Mouse (Mus musculus) gastrocnemius, postnatal 14 days (tissue): ENCODE results near the gene Neurl1b. TPM values are rescaled to one million over a fixed set of nuclear protein-coding genes. Genes with fewer than 3 reads are reported as not detected.

Source experiments
- DNase-seq: peaks from one replicate; pipeline ENCODE4 v3.0.0; 2021; ENCODE audit warnings: mixed read lengths
- intact Hi-C: fragments of 180-260 bp; cut with DNase I; formaldehyde crosslinking; loops from one replicate; pipeline ENCODE4 v1.15.1; 2025; ENCODE audit warnings: low total_unique reads
- total RNA-seq, 2 experiments: library from RNA; stranded (reverse); gene quantifications; 2 replicates each; pipeline ENCODE4 v1.2.3; 2021

Gene Neurl1b
- total RNA-seq, 2 experiments from 2014 or later = 8.4 TPM

GRCm38 (mm10) chr17:26390666-26391065, 24.0 kb upstream of the Neurl1b start:
- intact Hi-C loops = no loop called here
- no peak for DNase-seq

GRCm38 (mm10) chr17:26392355-26392754, 22.3 kb upstream of the Neurl1b start:
- intact Hi-C loops = no loop called here
- no peak for DNase-seq

DNA sequence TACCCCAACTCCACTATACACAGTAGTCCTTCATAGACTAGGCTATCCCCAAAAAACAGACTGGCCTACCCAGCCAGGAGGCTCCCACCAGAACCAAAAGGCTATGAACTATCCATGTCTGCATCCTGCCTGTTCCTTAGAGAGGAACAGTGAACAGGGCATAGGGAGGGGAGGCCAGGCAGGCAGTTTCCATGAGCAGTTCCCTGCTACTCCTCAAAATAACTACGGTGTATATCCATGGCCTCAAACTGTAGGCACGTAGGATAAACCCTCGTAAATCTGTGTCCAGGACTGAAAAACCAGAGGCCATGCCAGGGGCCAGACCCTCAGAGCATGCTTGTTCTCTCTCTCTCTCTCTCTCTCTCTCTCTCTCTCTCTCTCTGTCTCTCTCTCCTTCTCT, 17.9 kb upstream of the Neurl1b start:
- DNase-seq = no peak
- intact Hi-C loops = no loop called here

DNA sequence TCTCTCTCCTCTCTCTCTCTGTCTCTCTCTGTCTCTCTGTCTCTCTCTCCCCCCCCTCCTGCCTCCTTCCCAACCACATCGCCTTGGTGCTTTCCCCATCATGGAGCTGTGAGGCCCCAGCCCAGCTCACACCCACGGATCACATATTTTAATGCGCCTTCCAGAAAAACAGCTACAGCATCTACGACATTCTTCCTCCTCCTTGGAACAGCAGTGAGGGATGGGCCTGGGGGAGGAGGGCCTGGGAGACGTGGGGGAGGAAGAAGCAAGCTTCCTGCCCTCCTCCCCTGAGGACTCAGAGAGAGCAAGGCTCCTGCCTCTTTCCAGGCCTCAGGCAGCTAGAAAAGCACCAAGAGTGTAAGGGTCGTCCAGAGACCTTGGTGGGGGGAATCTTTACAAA, 17.3 kb upstream of the Neurl1b start:
- intact Hi-C loops = no loop called here
- DNase-seq = peak; percentile 59

GRCm38 (mm10) chr17:26405340-26406100, 9.1 kb upstream of the Neurl1b start:
- no peak for DNase-seq
- intact Hi-C loops = no loop called here

DNA sequence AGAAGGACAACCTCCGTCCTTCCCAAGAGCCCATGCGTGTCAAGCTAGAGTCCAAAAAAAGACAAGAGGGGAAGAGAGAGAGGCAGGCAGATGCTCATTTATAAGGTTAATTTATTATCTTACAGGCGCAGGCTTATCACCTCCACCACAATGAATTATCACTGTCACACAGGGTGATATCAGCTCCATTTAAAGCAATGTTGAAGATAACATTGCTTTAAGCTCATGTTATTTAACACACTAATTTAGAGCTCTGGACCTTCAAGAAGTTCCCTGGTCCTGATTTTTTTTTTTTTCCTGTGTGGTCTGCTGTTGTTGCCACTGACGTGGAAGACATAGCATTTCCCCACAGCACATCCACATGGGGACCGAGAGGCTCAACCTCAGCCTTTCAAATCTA, 1.7 kb upstream of the Neurl1b start:
- no peak for DNase-seq
- intact Hi-C loops = no loop called here

GRCm38 (mm10) chr17:26414184-26414522, 476 bp upstream of the Neurl1b start:
- intact Hi-C loops = no loop called here
- DNase-seq = no peak

DNA sequence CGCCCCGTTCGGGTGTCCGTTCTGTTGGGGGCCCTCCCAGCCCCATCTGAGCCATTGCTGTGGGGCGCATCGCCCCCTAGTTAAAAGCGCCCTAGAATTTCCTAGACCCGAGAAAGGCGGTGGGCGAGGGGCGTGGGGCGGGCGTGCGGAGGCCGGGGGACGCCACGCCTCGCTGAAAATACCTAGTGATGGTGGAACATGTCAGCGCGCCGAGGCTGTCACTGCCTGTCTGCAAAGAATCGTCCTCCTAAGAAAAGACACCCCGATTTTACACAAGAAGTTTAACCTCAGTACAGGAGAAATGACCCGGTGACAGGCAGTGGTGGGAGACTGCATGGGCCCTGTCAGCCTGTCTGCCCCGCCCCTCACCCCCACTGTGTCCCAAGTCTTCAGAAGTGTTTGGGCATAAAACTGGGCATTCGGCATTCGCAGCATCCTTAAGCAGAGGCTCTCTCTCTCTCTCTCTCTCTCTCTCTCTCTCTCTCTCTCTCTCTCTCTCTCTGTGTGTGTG, 781 bp downstream of the Neurl1b start:
- DNase-seq = no peak
- intact Hi-C loops = loop anchor here (5.0 kb wide), 1 partner anchor 98 kb away; no protein-coding TSS in a partner anchor

- intact Hi-C loops = loop anchor here (5.0 kb wide), 1 partner anchor 99 kb away; no protein-coding TSS in a partner anchor
Measured at GRCm38 (mm10) chr17:26416141-26416540, 1.5 kb downstream of the Neurl1b start.

DNA sequence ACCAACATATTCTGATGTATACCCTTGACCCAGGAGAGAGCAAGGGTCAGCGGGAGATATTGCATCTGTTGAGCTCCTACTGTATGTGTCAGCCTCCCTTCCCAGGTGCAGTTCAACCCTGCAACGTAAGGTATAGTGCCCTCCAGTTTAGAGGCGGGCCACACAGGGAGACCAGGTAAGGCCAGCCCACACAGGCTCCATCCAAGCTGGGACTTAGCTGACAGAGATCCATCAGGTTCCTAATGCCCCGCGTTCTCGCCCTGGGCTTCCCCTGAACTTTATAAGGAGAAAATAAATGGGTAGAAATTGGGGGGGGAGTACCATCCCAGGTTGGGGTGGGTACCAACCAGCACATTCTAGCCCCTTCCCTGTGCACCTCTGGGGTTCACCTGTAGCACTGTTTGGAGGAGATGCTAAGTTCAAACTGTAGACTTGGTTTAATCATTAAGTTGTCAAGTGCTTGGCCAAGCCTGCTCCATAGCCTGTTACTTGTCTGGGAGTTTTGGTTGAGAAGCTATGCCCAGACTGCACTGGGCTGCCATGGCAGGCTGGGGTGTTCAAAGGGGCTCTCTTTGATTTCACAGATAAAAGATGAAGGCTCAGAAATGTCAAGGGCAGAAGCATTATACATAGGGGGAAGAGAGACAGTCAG, 3.3 kb downstream of the Neurl1b start:
- no peak for DNase-seq
- intact Hi-C loops = loop anchor here (5.0 kb wide), 1 partner anchor 101 kb away; no protein-coding TSS in a partner anchor

More at GRCm38 (mm10) chr17:26416141-26416540, 1.5 kb downstream of the Neurl1b start:
- no peak for DNase-seq

DNA sequence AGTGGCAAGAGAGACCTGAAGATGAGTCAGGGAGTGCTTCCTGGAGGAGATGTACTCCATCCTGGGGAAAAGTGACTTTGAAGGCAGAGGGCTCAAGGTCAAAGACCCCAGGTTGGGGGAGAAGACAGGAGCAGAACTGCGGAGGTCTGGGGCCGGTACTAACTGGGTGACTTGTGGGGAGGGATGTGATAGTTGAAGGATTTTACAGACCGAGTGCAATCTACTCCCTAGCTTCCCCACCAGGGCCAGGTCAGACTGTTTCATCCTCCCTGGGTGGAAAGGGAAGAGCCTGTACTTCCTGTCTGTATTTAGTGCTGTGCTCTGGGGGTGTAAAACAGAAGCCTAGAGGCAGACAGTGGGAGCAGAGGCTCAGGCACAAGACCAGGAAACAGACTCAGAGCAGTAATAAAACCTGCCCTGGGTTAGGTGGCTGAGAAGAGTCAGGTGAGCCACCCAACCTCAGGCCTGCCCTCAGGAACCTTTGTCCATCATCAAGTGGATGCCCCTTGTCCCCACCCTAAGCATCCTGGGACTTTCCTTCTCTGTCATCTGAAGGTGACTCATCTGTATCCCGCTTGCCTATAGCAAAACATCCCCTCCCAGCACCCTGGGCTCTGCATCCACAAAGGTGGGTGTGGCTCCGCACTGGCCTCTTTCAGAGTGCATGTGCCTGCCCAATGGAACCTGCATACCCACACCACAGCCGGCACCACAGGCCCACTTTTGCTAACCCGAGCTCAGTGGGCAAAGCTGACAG, 6.0 kb downstream of the Neurl1b start:
- intact Hi-C loops = no loop called here
- DNase-seq = no peak

DNA sequence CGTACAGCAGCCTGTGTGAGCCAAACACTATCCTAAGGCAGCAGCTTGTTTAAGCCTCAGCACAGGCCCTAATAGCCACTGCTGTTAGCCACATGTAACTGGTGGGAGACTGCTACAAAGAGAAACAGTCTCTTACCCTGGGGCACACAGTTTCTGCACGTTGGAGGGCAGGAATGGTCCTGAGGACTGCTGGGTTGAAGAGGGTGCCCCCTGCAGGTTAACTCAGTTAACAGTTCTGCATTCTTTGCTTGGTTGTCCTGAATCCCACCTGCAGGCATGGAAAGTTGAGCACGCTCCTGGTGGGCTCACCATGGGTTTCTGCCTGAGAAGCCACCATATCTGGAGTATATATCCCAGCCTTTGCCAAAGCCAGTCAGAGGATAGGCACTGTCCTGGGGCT, 6.9 kb downstream of the Neurl1b start:
- intact Hi-C loops = no loop called here
- no peak for DNase-seq

DNA sequence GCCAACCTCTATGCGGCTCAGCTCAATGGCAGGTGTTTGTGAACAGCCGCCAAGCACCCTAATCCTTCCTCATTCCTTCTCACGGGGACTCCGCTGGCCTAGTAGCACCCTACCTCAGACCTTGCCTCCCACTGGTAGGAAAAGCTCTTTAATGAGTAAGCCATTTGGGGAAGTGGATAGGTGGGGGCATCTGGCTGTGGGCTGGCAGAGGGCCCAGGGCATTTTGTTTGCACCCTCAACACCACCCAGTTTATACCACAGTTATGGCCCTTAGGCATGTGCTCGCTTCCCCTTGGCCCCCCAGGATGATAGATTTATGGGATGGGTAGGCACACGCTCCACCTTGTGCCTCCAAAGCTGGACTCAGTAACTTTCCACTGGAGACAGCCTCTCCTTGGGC, 7.8 kb downstream of the Neurl1b start:
- no peak for DNase-seq
- intact Hi-C loops = no loop called here

DNA sequence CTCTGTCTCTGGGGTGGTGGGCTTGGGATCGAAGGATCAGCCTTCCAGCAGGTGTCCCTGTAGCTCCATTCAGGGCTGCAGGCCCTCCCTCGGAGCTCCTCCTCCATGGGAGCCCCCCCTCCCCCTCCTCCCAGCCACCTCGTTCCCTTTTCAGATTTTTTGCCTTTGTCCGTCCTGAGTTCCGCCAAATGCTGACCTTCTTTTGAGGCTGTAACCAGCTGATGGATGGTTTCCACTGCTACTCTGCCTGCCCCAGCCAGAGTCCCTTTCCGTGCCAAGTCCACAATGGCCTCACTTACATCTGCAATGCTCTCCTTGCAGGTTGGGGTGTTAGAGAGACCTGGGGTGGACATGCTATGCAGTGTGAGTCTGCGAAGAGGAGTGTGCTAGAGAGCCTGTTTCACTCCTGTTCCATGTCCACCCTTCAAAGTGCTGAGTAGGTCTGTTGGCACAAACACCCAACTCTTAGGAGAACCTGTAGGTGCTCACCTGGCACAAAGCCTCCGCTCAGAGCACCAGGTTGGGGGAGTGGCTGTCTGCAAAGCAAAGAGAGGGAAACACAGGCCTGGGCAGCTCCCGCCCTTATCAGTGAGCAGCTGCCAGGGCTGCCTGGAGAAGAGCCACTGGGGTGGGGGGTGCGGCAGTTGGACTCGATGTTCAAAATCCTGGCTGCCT, 9.5 kb downstream of the Neurl1b start:
- DNase-seq = peak; percentile 53
- intact Hi-C loops = no loop called here

- peak; percentile 87 for DNase-seq
- intact Hi-C loops = no loop called here
Measured at GRCm38 (mm10) chr17:26424973-26425735, 10.5 kb downstream of the Neurl1b start.

DNA sequence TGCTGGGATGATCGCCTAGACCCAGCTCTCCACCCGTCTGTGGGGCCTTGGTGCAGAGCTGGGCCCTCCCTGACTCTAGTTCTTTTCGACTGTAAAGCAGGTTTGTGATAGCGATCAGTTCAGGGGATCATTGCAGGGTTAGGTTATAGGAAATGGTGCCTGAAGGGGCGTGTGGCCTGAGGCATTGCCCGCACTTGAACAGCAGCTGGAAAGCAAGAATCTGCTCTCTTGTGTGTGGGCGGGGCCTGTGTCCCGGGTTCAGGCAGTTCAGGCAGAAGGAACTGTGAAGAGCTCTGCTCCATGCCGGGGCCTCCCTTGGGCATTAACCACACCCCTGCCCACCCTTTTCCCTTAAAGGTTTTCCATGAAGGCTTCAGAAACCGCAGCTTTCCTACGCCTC, 18.7 kb downstream of the Neurl1b start:
- intact Hi-C loops = no loop called here
- DNase-seq = no peak

GRCm38 (mm10) chr17:26437089-26437815, 22.6 kb downstream of the Neurl1b start:
- intact Hi-C loops = no loop called here
- DNase-seq = no peak

DNA sequence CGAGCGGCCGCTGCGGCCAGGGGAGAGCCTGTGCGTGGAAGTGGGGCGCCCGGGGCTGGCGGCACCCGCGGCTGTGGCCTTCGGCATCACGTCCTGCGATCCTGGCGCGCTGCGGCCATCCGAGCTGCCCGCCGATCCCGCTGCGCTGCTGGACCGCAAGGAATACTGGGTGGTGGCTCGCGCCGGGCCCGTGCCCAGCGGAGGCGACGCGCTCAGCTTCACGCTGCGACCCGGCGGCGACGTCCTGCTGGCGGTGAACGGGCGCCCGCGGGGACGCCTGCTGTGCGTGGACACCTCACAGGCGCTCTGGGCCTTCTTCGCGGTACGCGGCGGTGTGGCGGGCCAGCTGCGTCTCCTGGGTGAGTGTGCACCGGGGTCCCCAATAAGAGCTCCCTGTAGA, 24.4 kb downstream of the Neurl1b start:
- no peak for DNase-seq
- intact Hi-C loops = no loop called here
